Mouse (Mus musculus) kidney, postnatal 0 days (tissue): ENCODE data around the gene Khdc3. TPM values are rescaled to one million over a fixed set of nuclear protein-coding genes. Genes with fewer than 3 reads are reported as not detected.
A peak's percentile ranks its signal among the peaks of the same experiment; 100 is the strongest.
"Not testable (repeated sequence)": the region's sequence is repeated elsewhere in the genome, so short reads cannot be mapped to it uniquely, and the experiment has no call there.

Experiments used
- ATAC-seq: fragments of 200-750 bp; cut with Nextera tagmentation; replicated peaks from 2 replicates; pipeline ENCODE4 v1.8.0; 2017; ENCODE audit warnings: low read depth, moderate number of reproducible peaks, moderate TSS enrichment, moderate library complexity; ENCODE audit not compliant: low FRiP score
- DNase-seq: peaks from one replicate; pipeline ENCODE4 v3.0.0-alpha.2; 2016; ENCODE audit warnings: low spot score
- H3K27ac ChIP-seq: fragments of 300-500 bp; sonication (generic); 2 replicates; pipeline ENCODE4 v1.5.1; 2014; ENCODE audit warnings: mild to moderate bottlenecking
- H3K27me3 ChIP-seq: fragments of 300-500 bp; sonication (generic); 2 replicates; pipeline ENCODE4 v1.6.1; 2014; ENCODE audit warnings: low read length, mixed read lengths; ENCODE audit not compliant: insufficient read depth
- H3K36me3 ChIP-seq: fragments of 300-500 bp; sonication (generic); 2 replicates; pipeline ENCODE4 v1.6.1; 2014; ENCODE audit warnings: low read length, mixed read lengths; ENCODE audit not compliant: insufficient read depth
- H3K4me1 ChIP-seq: fragments of 300-500 bp; sonication (generic); replicated peaks from 2 replicates; pipeline ENCODE4 v1.6.1; 2014; ENCODE audit warnings: antibody characterized with exemption, low read length, mixed read lengths; ENCODE audit not compliant: insufficient read depth
- H3K4me2 ChIP-seq: fragments of 300-500 bp; sonication (generic); 2 replicates; pipeline ENCODE4 v1.6.1; 2014; ENCODE audit warnings: mild to moderate bottlenecking, low read length, moderate library complexity, mixed read lengths
- H3K4me3 ChIP-seq: fragments of 300-500 bp; sonication (generic); replicated peaks from 2 replicates; pipeline ENCODE4 v1.5.1; 2014; ENCODE audit warnings: low read depth, low read length
- H3K9ac ChIP-seq: fragments of 300-500 bp; sonication (generic); 2 replicates; pipeline ENCODE4 v1.6.1; 2014; ENCODE audit warnings: low read depth, low read length
- H3K9me3 ChIP-seq: fragments of 300-500 bp; sonication (generic); replicated peaks from 2 replicates; pipeline ENCODE4 v1.6.1; 2016; ENCODE audit warnings: low read length, inconsistent platforms, mixed read lengths
- CTCF ChIP-seq: IDR thresholded peaks from 2 replicates; pipeline ENCODE4 v1.5.1; 2016; ENCODE audit warnings: antibody characterized with exemption, low read depth, mild to moderate bottlenecking, moderate library complexity
- WGBS: fragments of 180-500 bp; shearing (Covaris S2); extraction: QIAGEN DNeasy Blood & Tissue Kit; methylation state at CpG from one replicate; pipeline ENCODE4 v1.1.7; 2014; 5-methylcytosine and 5-hydroxymethylcytosine counted together
- polyA plus RNA-seq: library from polyadenylated mRNA; unstranded; fragments of >200 nt; fragmentation: Nextera tagmentation; extraction: Ambion mirVana; gene quantifications from 2 replicates; pipeline ENCODE4 v1.2.1, GENCODE M21; 2015

Khdc3 gene
- polyA plus RNA-seq, 1 experiment from 2014 or later, result 0.29 TPM

DNA sequence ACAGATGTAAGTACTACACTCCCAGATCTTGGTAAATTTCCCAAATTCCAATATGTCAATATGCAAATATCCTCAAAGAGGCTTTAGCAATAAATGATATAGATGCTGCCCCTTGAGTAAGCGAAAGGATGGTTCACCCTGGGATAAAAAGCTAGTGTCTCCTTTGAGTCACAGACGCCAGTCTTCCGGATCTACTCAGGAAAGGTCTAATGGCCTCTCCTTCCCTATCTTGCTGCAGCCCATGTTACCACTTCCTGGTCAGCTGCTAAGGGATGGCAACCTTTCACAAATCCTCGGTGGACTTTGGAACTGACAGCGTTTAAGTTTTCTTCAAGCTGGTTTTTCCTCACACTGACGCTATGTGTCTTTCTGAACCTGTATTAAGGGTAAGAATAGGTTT is 32.9 kb upstream of the Khdc3 start:
- Histone ChIP-seq H3K4me1 (peaks cover 12% of the 10 kb centered on the region; the same call in 1 of the 2 replicates), H3K27ac (peak overlapping the region; percentile 20), H3K9me3 (no peaks in the 10 kb centered on the region), H3K36me3 (no peaks in the 10 kb centered on the region), H3K9ac (no peak overlapping the region), H3K4me2 (no peak overlapping the region), H3K4me3 (no peak overlapping the region), H3K27me3 (no peaks in the 10 kb centered on the region)
- 63% methylated on average over 6 of the region's 6 CpGs for WGBS
- 0 out of 2 replicates have a peak, but pooled peaks have one; percentile 1 for TF ChIP-seq CTCF
- DNase-seq (no peak), ATAC-seq (no peak)

GRCm38 (mm10) chr9:73070971-73071659 is 30.5 kb upstream of the Khdc3 start:
- DNase-seq, result peak; percentile 34
- H3K4me3 ChIP-seq, result no peak overlapping the region
- no peaks in the 10 kb centered on the region for H3K9me3 ChIP-seq
- no peak overlapping the region for H3K9ac ChIP-seq
- WGBS, result 71% methylated on average over 10 of the region's 10 CpGs
- no peaks in the 10 kb centered on the region for H3K36me3 ChIP-seq
- peaks cover 12% of the 10 kb centered on the region; the same call in 1 of the 2 replicates for H3K4me1 ChIP-seq
- H3K27ac ChIP-seq, result no peak overlapping the region
- ATAC-seq, result no peak
- peak; percentile 25; the same call in 1 of the 2 replicates for TF ChIP-seq CTCF
- no peaks in the 10 kb centered on the region for H3K27me3 ChIP-seq
- no peak overlapping the region for H3K4me2 ChIP-seq

GRCm38 (mm10) chr9:73072426-73072825 is 29.2 kb upstream of the Khdc3 start:
- Histone ChIP-seq H3K4me2 (no peak overlapping the region), H3K27me3 (no peaks in the 10 kb centered on the region), H3K9ac (no peak overlapping the region), H3K9me3 (no peaks in the 10 kb centered on the region), H3K36me3 (no peaks in the 10 kb centered on the region), H3K4me3 (no peak overlapping the region), H3K4me1 (peaks cover 8% of the 10 kb centered on the region; the same call in 1 of the 2 replicates), H3K27ac (no peak overlapping the region)
- TF ChIP-seq CTCF, result no peak
- DNase-seq, result no peak
- no peak for ATAC-seq
- 85% methylated on average over 8 of the region's 8 CpGs for WGBS

- DNase-seq, result no peak
- TF ChIP-seq CTCF, result no peak
- 90% methylated on average over 5 of the region's 5 CpGs for WGBS
- Histone ChIP-seq H3K9me3 (no peaks in the 10 kb centered on the region), H3K4me3 (no peak overlapping the region), H3K27ac (no peak overlapping the region), H3K4me1 (0 out of 2 replicates have a peak, but pooled peaks cover under 1% of the 10 kb centered on the region), H3K4me2 (no peak overlapping the region), H3K27me3 (no peaks in the 10 kb centered on the region), H3K36me3 (no peaks in the 10 kb centered on the region), H3K9ac (no peak overlapping the region)
- ATAC-seq, result no peak
Observed at GRCm38 (mm10) chr9:73073169-73073568, 28.5 kb upstream of the Khdc3 start.

DNA sequence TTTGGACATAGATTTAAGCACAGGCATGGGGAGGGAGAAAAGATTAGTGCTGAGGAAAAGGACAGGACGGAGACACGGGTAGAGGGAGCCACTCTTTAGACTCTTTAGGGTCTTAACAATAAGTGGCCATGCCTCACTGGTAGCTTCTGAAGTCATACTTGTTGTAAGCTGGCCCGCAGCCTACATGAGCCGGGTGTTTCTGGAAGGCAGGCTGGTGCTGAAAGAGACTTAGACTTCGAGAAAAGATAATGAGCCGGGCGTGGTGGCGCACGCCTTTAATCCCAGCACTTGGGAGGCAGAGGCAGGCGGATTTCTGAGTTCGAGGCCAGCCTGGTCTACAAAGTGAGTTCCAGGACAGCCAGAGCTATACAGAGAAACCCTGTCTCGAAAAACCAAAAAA is 22.3 kb upstream of the Khdc3 start:
- DNase-seq, H3K4me1 ChIP-seq, H3K27me3 ChIP-seq, H3K4me3 ChIP-seq, H3K9me3 ChIP-seq, H3K36me3 ChIP-seq, H3K4me2 ChIP-seq, H3K27ac ChIP-seq, ATAC-seq, H3K9ac ChIP-seq: not testable (repeated sequence)
- 91% methylated on average over 10 of the region's 12 CpGs for WGBS

- no peaks in the 10 kb centered on the region for H3K36me3 ChIP-seq
- ATAC-seq, result no peak
- H3K9ac ChIP-seq, result no peak overlapping the region
- H3K4me1 ChIP-seq, result no peaks in the 10 kb centered on the region
- no peak for TF ChIP-seq CTCF
- H3K4me3 ChIP-seq, result no peak overlapping the region
- H3K27me3 ChIP-seq, result no peaks in the 10 kb centered on the region
- H3K4me2 ChIP-seq, result no peak overlapping the region
- H3K27ac ChIP-seq, result no peak overlapping the region
- WGBS, result 62% methylated on average over 7 of the region's 7 CpGs
- H3K9me3 ChIP-seq, result no peaks in the 10 kb centered on the region
- no peak for DNase-seq
Observed at GRCm38 (mm10) chr9:73079801-73080325, 21.8 kb upstream of the Khdc3 start.
